Mouse (Mus musculus) stomach, embryonic 14.5 days (tissue): ENCODE results near the gene Mettl8. TPM values are rescaled to one million over a fixed set of nuclear protein-coding genes. Genes with fewer than 3 reads are reported as not detected.
A peak's percentile ranks its signal among the peaks of the same experiment; 100 is the strongest.

Experiments used
- ATAC-seq: fragments of 200-750 bp; cut with Nextera tagmentation; 2 replicates; pipeline ENCODE4 v1.8.0; 2017; ENCODE audit warnings: low read depth, moderate TSS enrichment; ENCODE audit not compliant: insufficient number of reproducible peaks, insufficient read depth, low FRiP score
- H3K27ac ChIP-seq: fragments of 300-500 bp; sonication (generic); 2 replicates; pipeline ENCODE4 v1.5.1; 2014; ENCODE audit warnings: mild to moderate bottlenecking, low read length, moderate library complexity, mixed read lengths
- H3K27me3 ChIP-seq: fragments of 300-500 bp; sonication (generic); 2 replicates; pipeline ENCODE4 v1.6.1; 2014; ENCODE audit warnings: low read length, control low read depth, mixed read lengths; ENCODE audit not compliant: control insufficient read depth, insufficient read depth
- H3K36me3 ChIP-seq: fragments of 300-500 bp; sonication (generic); 2 replicates; pipeline ENCODE4 v1.6.1; 2014; ENCODE audit warnings: mild to moderate bottlenecking, control low read depth, low read length, moderate library complexity, mixed read lengths; ENCODE audit not compliant: control insufficient read depth, insufficient read depth
- H3K4me1 ChIP-seq: fragments of 300-500 bp; sonication (generic); 2 replicates; pipeline ENCODE4 v1.6.1; 2014; ENCODE audit warnings: low read length, control low read depth, mixed read lengths; ENCODE audit not compliant: control insufficient read depth, insufficient read depth
- H3K4me2 ChIP-seq: fragments of 300-500 bp; sonication (generic); replicated peaks from 2 replicates; pipeline ENCODE4 v1.6.1; 2014; ENCODE audit warnings: low read depth, low read length, control low read depth
- H3K4me3 ChIP-seq: fragments of 300-500 bp; sonication (generic); 2 replicates; pipeline ENCODE4 v1.5.1; 2014; ENCODE audit warnings: low read depth, low read length, control low read depth
- H3K9ac ChIP-seq: fragments of 300-500 bp; sonication (generic); replicated peaks from 2 replicates; pipeline ENCODE4 v1.6.1; 2014; ENCODE audit warnings: low read depth, mild to moderate bottlenecking, control low read depth, low read length, moderate library complexity, mixed read lengths
- H3K9me3 ChIP-seq: fragments of 300-500 bp; sonication (generic); 2 replicates; pipeline ENCODE4 v1.6.1; 2016; ENCODE audit warnings: low read depth, low read length, control low read depth; ENCODE audit not compliant: control insufficient read depth
- WGBS: fragments of 180-500 bp; shearing (Covaris S2); extraction: QIAGEN DNeasy Blood & Tissue Kit; methylation state at CpG from one replicate; pipeline ENCODE4 v1.1.7; 2014; 5-methylcytosine and 5-hydroxymethylcytosine counted together
- polyA plus RNA-seq: library from polyadenylated mRNA; unstranded; fragments of >200 nt; fragmentation: Nextera tagmentation; extraction: Ambion mirVana; gene quantifications from 2 replicates; pipeline ENCODE4 v1.2.1, GENCODE M21; 2014

The Mettl8 gene
- polyA plus RNA-seq, 1 experiment from 2014 or later, result 22.3 TPM

DNA sequence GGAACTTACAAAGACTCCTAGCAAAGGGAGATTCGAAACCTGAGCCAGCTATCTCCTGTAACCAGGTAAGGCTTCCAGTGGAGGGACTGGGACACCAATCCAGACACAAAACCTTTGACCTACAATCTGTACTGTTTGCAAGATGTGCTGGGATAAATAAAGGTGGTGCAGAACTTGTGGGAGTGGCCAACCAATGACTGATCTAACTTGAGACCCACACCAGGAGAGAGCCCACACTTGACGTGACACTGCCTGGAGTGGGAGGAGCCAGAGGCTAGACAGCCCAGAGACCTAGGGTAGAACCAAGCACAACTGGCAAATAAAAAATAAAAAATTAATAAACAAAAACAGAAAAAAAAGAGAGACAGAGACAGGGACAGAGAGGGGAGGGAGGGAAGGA, 24.7 kb downstream of the Mettl8 start:
- ATAC-seq, result no peak; the same call in 1 of the 2 replicates
- Histone ChIP-seq H3K9ac (no peak overlapping the region), H3K4me2 (no peak overlapping the region), H3K4me1 (no peaks in the 10 kb centered on the region; the same call in 1 of the 2 replicates), H3K27ac (no peak overlapping the region), H3K36me3 (no peaks in the 10 kb centered on the region), H3K27me3 (no peaks in the 10 kb centered on the region), H3K9me3 (no peaks in the 10 kb centered on the region), H3K4me3 (no peak overlapping the region)
- 77% methylated on average over 2 of the region's 2 CpGs for WGBS

DNA sequence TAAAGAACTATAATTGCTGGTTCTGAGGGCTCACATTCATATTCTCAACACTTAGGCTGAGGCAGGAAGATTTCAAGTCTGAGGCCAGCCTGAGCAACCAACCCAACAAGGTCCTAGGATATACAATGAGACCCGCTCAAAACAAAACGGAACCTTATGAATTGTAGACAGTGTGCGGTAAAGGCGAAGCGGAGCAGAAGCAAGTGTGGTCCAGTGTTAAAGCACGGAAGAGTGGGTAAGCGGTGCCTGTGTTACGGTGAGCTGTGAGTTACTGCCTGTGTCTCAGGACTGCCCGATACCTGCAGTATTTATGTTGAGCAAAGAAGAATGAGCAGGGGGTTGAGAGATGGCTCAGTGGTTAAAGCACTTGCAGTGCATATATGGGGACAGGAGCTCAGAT, 27.8 kb downstream of the Mettl8 start:
- no peak for ATAC-seq
- Histone ChIP-seq H3K27me3 (no peaks in the 10 kb centered on the region), H3K9ac (no peak overlapping the region), H3K36me3 (no peaks in the 10 kb centered on the region), H3K4me1 (no peaks in the 10 kb centered on the region; the same call in 1 of the 2 replicates), H3K4me2 (no peak overlapping the region), H3K9me3 (no peaks in the 10 kb centered on the region), H3K27ac (no peak overlapping the region), H3K4me3 (no peak overlapping the region)
- WGBS, result 97% methylated on average over 9 of the region's 9 CpGs

DNA sequence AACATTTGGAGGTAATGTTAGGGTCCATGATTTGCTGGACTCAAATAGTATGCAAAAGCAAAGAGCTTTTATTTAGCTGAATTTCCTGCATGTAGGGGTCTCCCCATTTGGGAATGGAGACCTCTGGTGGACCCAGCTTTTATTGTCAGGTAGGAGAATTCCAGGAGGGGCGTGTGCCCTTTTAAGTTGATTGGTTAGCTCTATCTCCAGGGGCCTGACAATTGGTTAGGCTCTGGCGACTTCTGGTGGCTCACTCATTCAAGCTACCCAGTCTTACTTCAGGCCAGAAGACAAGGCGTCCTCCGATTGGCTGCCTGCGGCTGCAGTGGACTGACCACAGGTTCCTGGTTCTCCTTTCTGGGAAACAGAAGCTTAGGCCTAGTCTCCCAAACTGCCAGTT, 28.6 kb downstream of the Mettl8 start:
- H3K36me3 ChIP-seq, result no peaks in the 10 kb centered on the region
- H3K27ac ChIP-seq, result no peak overlapping the region
- H3K9ac ChIP-seq, result no peak overlapping the region
- H3K4me1 ChIP-seq, result no peaks in the 10 kb centered on the region
- WGBS, result 42% methylated on average over 5 of the region's 5 CpGs
- H3K9me3 ChIP-seq, result no peaks in the 10 kb centered on the region
- H3K27me3 ChIP-seq, result no peaks in the 10 kb centered on the region
- no peak overlapping the region for H3K4me3 ChIP-seq
- no peak overlapping the region for H3K4me2 ChIP-seq
- ATAC-seq, result peak; percentile 77

DNA sequence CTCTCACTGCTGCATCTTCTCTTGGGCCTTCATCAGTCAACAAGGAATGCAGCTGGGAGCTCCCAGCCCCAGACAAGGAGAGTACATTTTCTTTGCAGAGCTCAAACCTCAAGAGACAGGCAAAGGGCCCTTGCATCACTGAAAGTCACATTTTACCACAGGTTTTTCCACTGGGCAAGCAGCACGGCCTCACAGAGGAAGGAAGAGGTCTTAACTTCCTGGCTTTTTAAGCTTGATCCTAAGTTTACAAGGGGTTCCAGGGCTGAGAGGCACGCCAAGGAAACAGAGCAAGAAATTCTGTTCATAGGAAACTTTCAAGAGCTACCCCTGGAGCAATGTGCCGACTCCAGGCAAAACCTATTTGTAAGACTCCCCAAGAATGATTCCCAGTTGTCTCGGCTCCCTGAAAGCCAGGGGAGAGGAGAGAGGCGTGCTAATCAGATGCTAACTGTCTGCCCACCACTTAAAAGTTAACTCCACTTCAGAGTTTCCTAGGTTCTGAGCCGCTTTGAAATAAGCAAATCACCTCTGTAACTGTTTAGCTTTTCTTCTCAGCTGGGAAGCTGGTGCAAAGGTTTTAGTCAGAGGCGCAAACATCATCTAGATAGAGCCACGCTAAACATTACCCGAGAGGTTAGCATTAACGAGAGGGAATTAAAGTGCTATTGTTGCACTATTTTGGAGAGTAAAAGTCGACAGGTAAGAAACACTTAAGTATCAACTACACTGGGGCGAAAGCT, 29.6 kb downstream of the Mettl8 start:
- H3K9ac ChIP-seq, result no peak overlapping the region
- WGBS, result 41% methylated on average over 12 of the region's 12 CpGs
- H3K9me3 ChIP-seq, result no peaks in the 10 kb centered on the region
- H3K27me3 ChIP-seq, result no peaks in the 10 kb centered on the region
- H3K27ac ChIP-seq, result no peak overlapping the region
- ATAC-seq, result no peak
- no peaks in the 10 kb centered on the region for H3K4me1 ChIP-seq
- no peak overlapping the region for H3K4me3 ChIP-seq
- H3K4me2 ChIP-seq, result no peak overlapping the region
- H3K36me3 ChIP-seq, result no peaks in the 10 kb centered on the region

DNA sequence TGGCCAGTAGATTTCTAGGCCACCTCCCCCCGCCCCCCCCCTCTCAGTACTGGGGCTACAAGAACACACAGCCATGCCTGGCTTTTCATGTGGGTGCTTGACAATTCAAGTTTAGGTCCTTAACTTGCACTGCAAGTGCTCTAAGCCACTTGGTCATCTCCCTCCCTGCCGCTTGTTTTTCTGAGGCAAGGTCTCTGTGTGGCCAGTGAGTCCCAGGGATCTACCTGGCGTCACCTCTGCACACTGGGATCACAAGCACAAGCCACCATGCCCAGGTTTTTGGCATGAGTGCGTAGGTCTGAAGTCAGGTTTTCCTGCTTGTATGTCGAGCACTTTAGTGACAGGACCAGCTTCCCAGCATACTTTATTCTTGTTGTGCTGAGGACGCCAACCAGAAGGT, 31.4 kb downstream of the Mettl8 start:
- no peaks in the 10 kb centered on the region for H3K36me3 ChIP-seq
- H3K27ac ChIP-seq, result no peak overlapping the region
- H3K9ac ChIP-seq, result no peak overlapping the region
- no peak overlapping the region for H3K4me2 ChIP-seq
- H3K9me3 ChIP-seq, result no peaks in the 10 kb centered on the region
- H3K4me1 ChIP-seq, result no peaks in the 10 kb centered on the region
- no peak for ATAC-seq
- 89% methylated on average over 6 of the region's 6 CpGs for WGBS
- no peak overlapping the region for H3K4me3 ChIP-seq
- H3K27me3 ChIP-seq, result no peaks in the 10 kb centered on the region

DNA sequence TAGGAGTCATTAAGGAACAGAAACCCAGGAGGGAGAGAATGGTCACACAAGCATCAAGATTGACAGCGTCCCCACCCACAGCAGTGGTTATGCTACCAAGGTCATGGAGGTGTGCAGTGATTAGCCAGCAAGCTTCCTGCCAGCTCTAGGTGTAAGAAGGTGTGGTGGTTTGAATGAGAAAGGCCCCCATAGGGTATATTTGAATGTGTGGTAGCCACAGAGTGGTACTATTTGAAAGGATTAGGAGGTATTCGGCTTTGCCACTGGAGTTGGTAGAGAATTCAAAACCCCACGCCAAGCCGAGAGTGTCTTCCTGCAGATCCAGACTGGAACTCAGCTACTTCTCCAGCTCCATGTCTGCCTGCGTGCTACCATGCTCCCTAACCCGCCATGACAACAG, 32.4 kb downstream of the Mettl8 start:
- no peak overlapping the region for H3K4me3 ChIP-seq
- H3K4me2 ChIP-seq, result no peak overlapping the region
- no peaks in the 10 kb centered on the region for H3K36me3 ChIP-seq
- H3K9ac ChIP-seq, result no peak overlapping the region
- no peak for ATAC-seq
- no peak overlapping the region for H3K27ac ChIP-seq
- no peaks in the 10 kb centered on the region for H3K4me1 ChIP-seq
- no peaks in the 10 kb centered on the region for H3K9me3 ChIP-seq
- 95% methylated on average over 6 of the region's 6 CpGs for WGBS
- no peaks in the 10 kb centered on the region for H3K27me3 ChIP-seq

DNA sequence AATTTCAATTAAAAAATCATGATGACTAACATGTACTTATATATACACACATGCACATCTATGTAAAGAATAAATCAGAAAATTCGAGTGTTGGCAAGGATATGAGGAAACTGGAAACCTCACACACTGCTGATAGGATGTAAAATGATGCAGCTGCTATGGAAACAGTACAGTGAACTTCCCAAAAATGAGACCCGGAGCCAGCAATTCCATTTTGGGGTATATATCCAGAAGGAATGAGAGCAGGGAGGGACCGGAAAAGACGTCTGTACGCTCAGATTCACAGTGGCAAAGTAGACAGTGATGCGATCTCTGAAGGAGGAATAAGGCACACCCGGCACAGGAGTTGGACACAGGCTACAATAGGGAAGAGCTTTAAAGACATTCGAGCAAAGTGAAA, 34.7 kb downstream of the Mettl8 start:
- WGBS, result 72% methylated on average over 8 of the region's 8 CpGs
- H3K36me3 ChIP-seq, result no peaks in the 10 kb centered on the region
- ATAC-seq, result no peak
- H3K4me3 ChIP-seq, result no peak overlapping the region
- H3K27me3 ChIP-seq, result no peaks in the 10 kb centered on the region
- H3K4me2 ChIP-seq, result no peak overlapping the region
- H3K9me3 ChIP-seq, result no peaks in the 10 kb centered on the region
- no peaks in the 10 kb centered on the region for H3K4me1 ChIP-seq
- H3K9ac ChIP-seq, result no peak overlapping the region
- H3K27ac ChIP-seq, result no peak overlapping the region

DNA sequence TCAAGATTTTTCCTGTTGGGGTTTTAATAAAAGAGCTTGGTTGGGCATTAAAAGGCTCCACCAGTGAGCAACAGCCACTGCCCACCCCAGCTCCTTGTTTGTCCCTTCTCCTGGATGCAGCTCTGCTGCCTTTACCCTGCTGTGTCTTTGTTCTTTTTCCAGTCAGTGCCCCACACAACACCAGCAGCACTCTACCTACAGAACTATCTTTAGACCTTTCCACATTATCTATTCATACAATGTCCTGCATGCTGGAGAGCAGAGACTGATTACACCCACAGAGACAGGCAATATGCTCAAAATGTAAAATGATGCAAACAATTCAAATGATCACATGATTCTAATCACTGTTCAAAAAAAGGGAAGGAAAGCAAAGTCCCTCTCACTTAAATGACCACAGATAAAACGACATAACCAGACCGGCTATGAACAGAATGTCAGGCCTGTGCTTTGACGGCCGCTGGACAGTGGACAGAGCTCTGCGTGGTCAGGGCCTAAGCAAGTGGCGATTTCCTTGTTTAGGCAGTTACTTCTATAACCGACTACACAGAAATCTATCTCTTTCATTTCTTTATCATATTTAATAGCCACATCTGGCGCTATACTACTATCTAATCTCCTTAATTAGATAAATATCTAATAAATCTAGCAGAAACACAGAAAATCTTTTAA, 35.5 kb downstream of the Mettl8 start:
- Histone ChIP-seq H3K9ac (no peak overlapping the region), H3K27me3 (no peaks in the 10 kb centered on the region), H3K4me2 (no peak overlapping the region), H3K27ac (no peak overlapping the region), H3K4me3 (no peak overlapping the region), H3K36me3 (no peaks in the 10 kb centered on the region), H3K4me1 (no peaks in the 10 kb centered on the region), H3K9me3 (no peaks in the 10 kb centered on the region)
- WGBS, result 78% methylated on average over 8 of the region's 8 CpGs
- ATAC-seq, result no peak
